Mouse (Mus musculus) stomach, postnatal 0 days (tissue): ENCODE measurements around the gene Parp11.

Experiments
- CTCF ChIP-seq: IDR thresholded peaks from 2 replicates; pipeline ENCODE4 v1.5.1; 2016; ENCODE audit warnings: antibody characterized with exemption, low read depth, mild to moderate bottlenecking, moderate library complexity
- EP300 ChIP-seq: optimal IDR thresholded peaks from 2 replicates; pipeline ENCODE3; 2016; ENCODE audit warnings: antibody characterized with exemption

- TF ChIP-seq CTCF, result no peak
- no peak for TF ChIP-seq EP300
These were observed 25.4 kb downstream of the Parp11 start for GRCm38 (mm10) chr6:127472078-127472477.
